Mouse (Mus musculus) CH12.LX (cell line): ENCODE measurements around the gene Cox11. TPM values are rescaled to one million over a fixed set of nuclear protein-coding genes. Genes with fewer than 3 reads are reported as not detected.

Experiments used
- DNase-seq: peaks from one replicate; pipeline ENCODE4 v3.0.0-alpha.2; 2013; ENCODE audit errors: extremely low read depth
- H3K27ac ChIP-seq: 2 replicates; pipeline ENCODE4 v1.5.1; 2012; ENCODE audit warnings: low read depth, mild to moderate bottlenecking, control low read depth, moderate library complexity; ENCODE audit not compliant: insufficient read depth
- H3K27me3 ChIP-seq: replicated peaks from 2 replicates; pipeline ENCODE3; 2012; ENCODE audit warnings: inconsistent platforms
- H3K36me3 ChIP-seq, 2 experiments: replicated peaks in 1 of 2; 2 replicates each; pipeline versions ENCODE3 to v1.6.1; 2012; ENCODE audit warnings: inconsistent platforms in 1 of 2, low read length in 1 of 2, mild to moderate bottlenecking in 1 of 2, mixed read lengths in 1 of 2, moderate library complexity in 1 of 2; ENCODE audit not compliant: control insufficient read depth in 1 of 2, insufficient read depth in 1 of 2
- H3K4me1 ChIP-seq, 2 experiments: 2 replicates each; pipeline ENCODE4 v1.6.1; 2012; ENCODE audit warnings: inconsistent platforms in 1 of 2, moderate library complexity in 1 of 2; ENCODE audit not compliant: insufficient read depth in 2 of 2, control insufficient read depth in 1 of 2
- H3K4me2 ChIP-seq: 2 replicates; pipeline ENCODE4 v1.6.1; 2012; ENCODE audit warnings: low read depth, mild to moderate bottlenecking, control low read depth; ENCODE audit not compliant: poor library complexity, insufficient read depth, severe bottlenecking
- H3K4me3 ChIP-seq, 3 experiments: fragments of 150-350 bp in 1 of 3; sonication (generic) in 1 of 3; replicated peaks in 1 of 3; 2 replicates each; pipeline versions ENCODE3 to v1.5.1; 2011 to 2012; ENCODE audit warnings: low read depth in 2 of 3, low read length in 2 of 3, mild to moderate bottlenecking in 2 of 3, moderate library complexity in 2 of 3, control low read depth in 1 of 3, improper control_type of control experiment in 1 of 3, inconsistent platforms in 1 of 3, mixed read lengths in 1 of 3; ENCODE audit not compliant: poor library complexity in 1 of 3
- H3K79me2 ChIP-seq: replicated peaks from 2 replicates; pipeline ENCODE4 v1.6.1; 2012; ENCODE audit warnings: mild to moderate bottlenecking, moderate library complexity; ENCODE audit not compliant: control insufficient read depth, poor library complexity, insufficient read depth, severe bottlenecking; ENCODE audit errors: extremely low read depth
- H3K9ac ChIP-seq: 2 replicates; pipeline ENCODE4 v1.6.1; 2012; ENCODE audit warnings: low read depth, mild to moderate bottlenecking, control low read depth, moderate library complexity; ENCODE audit not compliant: insufficient read depth
- H3K9me3 ChIP-seq: replicated peaks from 2 replicates; pipeline ENCODE3; 2012; ENCODE audit warnings: low read length, inconsistent platforms, mixed read lengths
- BHLHE40 ChIP-seq: IDR thresholded peaks from 2 replicates; pipeline ENCODE4 v1.6.1; 2011; ENCODE audit warnings: mild to moderate bottlenecking, low read depth, low read length, improper control_type of control experiment
- CHD2 ChIP-seq: IDR thresholded peaks from 2 replicates; pipeline ENCODE4 v1.6.1; 2011; ENCODE audit warnings: low read length, improper control_type of control experiment
- ELF1 ChIP-seq: IDR thresholded peaks from 2 replicates; pipeline ENCODE4 v1.6.1; 2014; ENCODE audit warnings: low read depth, mild to moderate bottlenecking, inconsistent platforms, low read length, improper control_type of control experiment
- EP300 ChIP-seq: IDR thresholded peaks from 2 replicates; pipeline ENCODE4 v1.6.1; 2011; ENCODE audit warnings: low read length, improper control_type of control experiment
- GABPA ChIP-seq: IDR thresholded peaks from 2 replicates; pipeline ENCODE4 v1.6.1; 2012; ENCODE audit warnings: low read depth, low read length, improper control_type of control experiment, inconsistent platforms; ENCODE audit not compliant: insufficient replicate concordance
- HCFC1 ChIP-seq: IDR thresholded peaks from 2 replicates; pipeline ENCODE4 v1.6.1; 2012; ENCODE audit warnings: low read depth, mild to moderate bottlenecking, inconsistent platforms, low read length, improper control_type of control experiment
- JUN ChIP-seq: IDR thresholded peaks from 2 replicates; pipeline ENCODE4 v1.6.1; 2011; ENCODE audit warnings: low read depth, mild to moderate bottlenecking, low read length, improper control_type of control experiment, moderate library complexity; ENCODE audit not compliant: insufficient read depth
- JUND ChIP-seq: conservative IDR thresholded peaks from 2 replicates; pipeline ENCODE4 v1.6.1; 2011; ENCODE audit warnings: low read depth, low read length, improper control_type of control experiment
- MAX ChIP-seq: IDR thresholded peaks from 2 replicates; pipeline ENCODE4 v1.6.1; 2011; ENCODE audit warnings: low read length, improper control_type of control experiment
- MAZ ChIP-seq: IDR thresholded peaks from 2 replicates; pipeline ENCODE4 v1.6.1; 2012; ENCODE audit warnings: low read depth, mild to moderate bottlenecking, inconsistent platforms, low read length, improper control_type of control experiment, moderate library complexity
- MXI1 ChIP-seq: IDR thresholded peaks from 2 replicates; pipeline ENCODE4 v1.6.1; 2011; ENCODE audit warnings: mild to moderate bottlenecking, low read depth, low read length, improper control_type of control experiment
- MYC ChIP-seq: IDR thresholded peaks from 2 replicates; pipeline ENCODE4 v1.6.1; 2011; ENCODE audit warnings: low read depth, mild to moderate bottlenecking, improper control_type of control experiment, low read length
- NELFE ChIP-seq: IDR thresholded peaks from 2 replicates; pipeline ENCODE4 v1.6.1; 2011; ENCODE audit warnings: low read depth, low read length, improper control_type of control experiment
- POLR2A ChIP-seq: IDR thresholded peaks from 2 replicates; pipeline ENCODE4 v1.6.1; 2011; ENCODE audit warnings: low read depth, mild to moderate bottlenecking, improper control_type of control experiment, low read length
- RAD21 ChIP-seq: IDR thresholded peaks from 2 replicates; pipeline ENCODE4 v1.6.1; 2011; ENCODE audit warnings: low read depth, mild to moderate bottlenecking, low read length, improper control_type of control experiment, moderate library complexity
- RCOR1 ChIP-seq: conservative IDR thresholded peaks from 2 replicates; pipeline ENCODE4 v1.6.1; 2012; ENCODE audit warnings: low read depth, mild to moderate bottlenecking, inconsistent platforms, low read length, improper control_type of control experiment
- SIN3A ChIP-seq: IDR thresholded peaks from 2 replicates; pipeline ENCODE4 v1.6.1; 2012; ENCODE audit warnings: low read length, improper control_type of control experiment, inconsistent platforms
- SMC3 ChIP-seq: IDR thresholded peaks from 2 replicates; pipeline ENCODE4 v1.6.1; 2011; ENCODE audit warnings: low read depth, low read length, improper control_type of control experiment
- TBP ChIP-seq: conservative IDR thresholded peaks from 2 replicates; pipeline ENCODE4 v1.6.1; 2011; ENCODE audit warnings: low read depth, low read length, improper control_type of control experiment
- TCF12 ChIP-seq: IDR thresholded peaks from 2 replicates; pipeline ENCODE4 v1.6.1; 2014; ENCODE audit warnings: low read depth, mild to moderate bottlenecking, inconsistent platforms, low read length, improper control_type of control experiment
- UBTF ChIP-seq: IDR thresholded peaks from 2 replicates; pipeline ENCODE4 v1.6.1; 2012; ENCODE audit warnings: low read depth, mild to moderate bottlenecking, inconsistent platforms, low read length, improper control_type of control experiment, moderate library complexity
- USF2 ChIP-seq: conservative IDR thresholded peaks from 2 replicates; pipeline ENCODE4 v1.6.1; 2011; ENCODE audit warnings: low read depth, low read length, improper control_type of control experiment
- ZC3H11A ChIP-seq: IDR thresholded peaks from 2 replicates; pipeline ENCODE4 v1.6.1; 2012; ENCODE audit warnings: low read depth, mild to moderate bottlenecking, inconsistent platforms, low read length, improper control_type of control experiment
- ZMIZ1 ChIP-seq: IDR thresholded peaks from 2 replicates; pipeline ENCODE4 v1.6.1; 2012; ENCODE audit warnings: low read depth, mild to moderate bottlenecking, inconsistent platforms, low read length, improper control_type of control experiment
- ZNF384 ChIP-seq: IDR thresholded peaks from 2 replicates; pipeline ENCODE4 v1.6.1; 2012; ENCODE audit warnings: low read depth, low read length, improper control_type of control experiment, inconsistent platforms
- dilution Hi-C: fragments of 300-500 bp; cut with MboI; formaldehyde crosslinking; loops from 2 replicates; pipeline ENCODE4 v1.14.3; 2020; ENCODE audit warnings: low sequenced_read_pairs; ENCODE audit not compliant: extremely low pct_unique_long_range_greater_than_20kb, extremely low pct_ligation_motif_present
- in situ Hi-C: fragments of 300-500 bp; cut with MboI; formaldehyde crosslinking; loops from 3 replicates; pipeline ENCODE4 v1.14.3; 2019; ENCODE audit warnings: low sequenced_read_pairs, low pct_ligation_motif_present, low pct_unique_long_range_greater_than_20kb, mixed read lengths
- polyA plus RNA-seq: library from polyadenylated mRNA; unstranded; fragments of >175 nt; gene quantifications from 2 replicates; pipeline ENCODE4 v1.2.1, GENCODE M21; 2012; ENCODE audit warnings: low read depth; ENCODE audit not compliant: insufficient read length
- total RNA-seq, 2 experiments: library from RNA; depleted of rRNA; stranded (reverse); fragments of 300-350 nt in 1 of 2; fragments of >200 nt in 1 of 2; gene quantifications; 2 replicates each; pipeline ENCODE4 v1.2.3; 2012 to 2014

Gene Cox11
- total and polyA plus RNA-seq, 3 experiments, result 43.2 to 64.3 (median 61.4) TPM

- DNase-seq, result no peak
- H3K9me3 ChIP-seq, result no peaks in the 10 kb centered on the region
- no peak overlapping the region for H3K9ac ChIP-seq
- TF ChIP-seq TCF12 (no peak), MYC (no peak), JUND (no peak), TBP (no peak), MAZ (no peak), BHLHE40 (no peak), ZMIZ1 (no peak), RAD21 (no peak), SMC3 (no peak), ZNF384 (no peak), POLR2A (no peak), HCFC1 (no peak), RCOR1 (no peak), CHD2 (no peak), MAX (no peak), JUN (no peak)
- H3K4me2 ChIP-seq, result no peak overlapping the region
- in situ Hi-C loops, result no loop called here
- H3K4me3 ChIP-seq, result no peak overlapping the region
- dilution Hi-C loops, result no loop called here
- peaks cover 7 to 14% of the 10 kb centered on the region in 2 experiments for H3K4me1 ChIP-seq
- H3K27me3 ChIP-seq, result peaks cover 11% of the 10 kb centered on the region
- H3K27ac ChIP-seq, result no peak overlapping the region
- no peaks in the 10 kb centered on the region for H3K79me2 ChIP-seq
- H3K36me3 ChIP-seq, result no peaks in the 10 kb centered on the region
These were observed 39.1 kb downstream of the Cox11 start for GRCm38 (mm10) chr11:90677027-90677426.

- Histone ChIP-seq H3K27me3 (peaks cover 15% of the 10 kb centered on the region), H3K4me3 (no peak overlapping the region), H3K36me3 (no peaks in the 10 kb centered on the region), H3K79me2 (no peaks in the 10 kb centered on the region), H3K9ac (no peak overlapping the region), H3K9me3 (no peaks in the 10 kb centered on the region), H3K27ac (no peak overlapping the region), H3K4me1 (peaks cover 7 to 14% of the 10 kb centered on the region in 2 experiments), H3K4me2 (no peak overlapping the region)
- in situ Hi-C loops, result no loop called here
- peak; percentile 6 for DNase-seq
- TF ChIP-seq MAZ (no peak), GABPA (no peak), SIN3A (no peak), ZNF384 (no peak), EP300 (no peak), USF2 (no peak), UBTF (no peak), RAD21 (no peak), ZC3H11A (no peak), ELF1 (no peak), CHD2 (no peak), MXI1 (no peak), NELFE (no peak)
- TF ChIP-seq, all 38 proteins: peak for 0
- dilution Hi-C loops, result no loop called here
These were observed 39.9 kb downstream of the Cox11 start for GRCm38 (mm10) chr11:90677771-90678288.
